Mouse (Mus musculus) cerebellum, adult 2 months (tissue): ENCODE results near the gene AB124611.
"Not testable (repeated sequence)": the region's sequence is repeated elsewhere in the genome, so short reads cannot be mapped to it uniquely, and the experiment has no call there.

Experiments
- CTCF ChIP-seq: fragments of 200-500 bp; IDR thresholded peaks from 2 replicates; pipeline ENCODE4 v1.5.1; 2011; ENCODE audit warnings: low read depth, mild to moderate bottlenecking, control low read depth, low read length, moderate library complexity, borderline replicate concordance; ENCODE audit not compliant: insufficient read depth
- POLR2A ChIP-seq: fragments of 200-500 bp; IDR thresholded peaks from 2 replicates; pipeline ENCODE4 v1.6.1; 2011; ENCODE audit warnings: low read length, control low read depth, borderline replicate concordance; ENCODE audit not compliant: insufficient read depth

DNA sequence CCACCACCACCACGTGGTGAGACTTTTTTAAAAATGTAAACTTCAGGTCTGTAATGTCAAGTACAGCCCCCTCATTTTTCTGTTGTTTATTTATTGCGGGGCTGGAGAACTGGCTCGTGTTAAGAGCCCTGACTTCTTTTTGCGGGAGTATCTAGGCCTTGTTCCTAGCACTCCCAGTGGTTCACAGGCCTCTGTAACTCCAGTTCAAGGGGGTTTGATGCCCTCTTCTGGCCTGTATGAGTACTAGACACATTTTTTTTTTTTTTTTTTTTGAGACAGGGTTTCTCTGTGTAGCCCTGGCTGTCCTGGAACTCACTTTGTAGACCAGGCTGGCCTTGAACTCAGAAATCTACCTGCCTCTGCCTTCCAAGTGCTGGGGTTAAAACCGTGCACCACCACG, 7.3 kb upstream of the AB124611 start:
- not testable (repeated sequence) for TF ChIP-seq CTCF, POLR2A
